Mouse (Mus musculus): Measurements from ENCODE around the gene Zdhhc14. TPM values are rescaled to one million over a fixed set of nuclear protein-coding genes. Genes with fewer than 3 reads are reported as not detected.

Gene Zdhhc14
- polyA plus RNA-seq, 1 experiment from 2014 or later: 2.2 TPM

GRCm38 (mm10) chr17:5569131-5570030, 77.0 kb downstream of the Zdhhc14 start:
- no peak for DNase-seq (ENCODE audit: low spot score)
- Histone ChIP-seq H3K27ac (no peak overlapping the region), H3K4me3 (no peak overlapping the region), H3K36me3 (no peaks in the 10 kb centered on the region), H3K4me1 (replicated peaks) (no peaks in the 10 kb centered on the region), H3K9me3 (no peaks in the 10 kb centered on the region), H3K27me3 (ENCODE audit: insufficient read depth, poor library complexity, severe bottlenecking) (no peaks in the 10 kb centered on the region)
- 81% methylated on average over 17 of the region's 17 CpGs for WGBS

- Histone ChIP-seq H3K27me3 (ENCODE audit: insufficient read depth, poor library complexity, severe bottlenecking) (no peaks in the 10 kb centered on the region), H3K9me3 (no peaks in the 10 kb centered on the region), H3K4me1 (replicated peaks) (0 out of 2 replicates have a peak, but pooled peaks cover 4% of the 10 kb centered on the region), H3K27ac (no peak overlapping the region), H3K36me3 (no peaks in the 10 kb centered on the region), H3K4me3 (no peak overlapping the region)
- WGBS: 98% methylated on average over 1 of the region's 1 CpGs
- DNase-seq (ENCODE audit: low spot score): no peak
These were observed 79.9 kb downstream of the Zdhhc14 start for GRCm38 (mm10) chr17:5572096-5572730.

- no peak overlapping the region for H3K27ac ChIP-seq
- no peaks in the 10 kb centered on the region for H3K36me3 ChIP-seq
- no peak overlapping the region for H3K4me3 ChIP-seq
- 0 out of 2 replicates have a peak, but pooled peaks cover 4% of the 10 kb centered on the region for H3K4me1 ChIP-seq (replicated peaks)
- H3K9me3 ChIP-seq: no peaks in the 10 kb centered on the region
- no peak for DNase-seq (ENCODE audit: low spot score)
- H3K27me3 ChIP-seq (ENCODE audit: insufficient read depth, poor library complexity, severe bottlenecking): no peaks in the 10 kb centered on the region
These were observed 80.5 kb downstream of the Zdhhc14 start for GRCm38 (mm10) chr17:5572745-5573420.

- no peaks in the 10 kb centered on the region for H3K36me3 ChIP-seq
- H3K4me3 ChIP-seq: no peak overlapping the region
- 82% methylated on average over 5 of the region's 5 CpGs for WGBS
- 0 out of 2 replicates have a peak, but pooled peaks cover 4% of the 10 kb centered on the region for H3K4me1 ChIP-seq (replicated peaks)
- DNase-seq (ENCODE audit: low spot score): no peak
- H3K9me3 ChIP-seq: no peaks in the 10 kb centered on the region
- no peak overlapping the region for H3K27ac ChIP-seq
- H3K27me3 ChIP-seq (ENCODE audit: insufficient read depth, poor library complexity, severe bottlenecking): no peaks in the 10 kb centered on the region
These were observed 82.3 kb downstream of the Zdhhc14 start for GRCm38 (mm10) chr17:5574672-5575071.

GRCm38 (mm10) chr17:5575518-5575917, 83.2 kb downstream of the Zdhhc14 start:
- Histone ChIP-seq H3K27me3 (ENCODE audit: insufficient read depth, poor library complexity, severe bottlenecking) (no peaks in the 10 kb centered on the region), H3K27ac (no peak overlapping the region), H3K9me3 (no peaks in the 10 kb centered on the region), H3K4me1 (replicated peaks) (0 out of 2 replicates have a peak, but pooled peaks cover 4% of the 10 kb centered on the region), H3K36me3 (no peaks in the 10 kb centered on the region), H3K4me3 (no peak overlapping the region)
- no peak for DNase-seq (ENCODE audit: low spot score)
- WGBS: 70% methylated on average over 4 of the region's 4 CpGs

- no peaks in the 10 kb centered on the region for H3K27me3 ChIP-seq (ENCODE audit: insufficient read depth, poor library complexity, severe bottlenecking)
- H3K36me3 ChIP-seq: no peaks in the 10 kb centered on the region
- no peak for DNase-seq (ENCODE audit: low spot score)
- H3K4me1 ChIP-seq (replicated peaks): peaks cover 14% of the 10 kb centered on the region
- no peaks in the 10 kb centered on the region for H3K9me3 ChIP-seq
- 90% methylated on average over 3 of the region's 3 CpGs for WGBS
- H3K4me3 ChIP-seq: no peak overlapping the region
- H3K27ac ChIP-seq: no peak overlapping the region
These were observed 89.9 kb downstream of the Zdhhc14 start for GRCm38 (mm10) chr17:5582232-5582631.

- Histone ChIP-seq H3K4me3 (no peak overlapping the region), H3K27me3 (ENCODE audit: insufficient read depth, poor library complexity, severe bottlenecking) (no peaks in the 10 kb centered on the region), H3K4me1 (replicated peaks) (peaks cover 14% of the 10 kb centered on the region), H3K27ac (no peak overlapping the region), H3K36me3 (no peaks in the 10 kb centered on the region), H3K9me3 (no peaks in the 10 kb centered on the region)
- WGBS: 92% methylated on average over 5 of the region's 5 CpGs
- DNase-seq (ENCODE audit: low spot score): no peak
These were observed 90.6 kb downstream of the Zdhhc14 start for GRCm38 (mm10) chr17:5582937-5583336.

GRCm38 (mm10) chr17:5583472-5584145, 91.3 kb downstream of the Zdhhc14 start:
- no peaks in the 10 kb centered on the region for H3K27me3 ChIP-seq (ENCODE audit: insufficient read depth, poor library complexity, severe bottlenecking)
- no peak for DNase-seq (ENCODE audit: low spot score)
- WGBS: 63% methylated on average over 12 of the region's 12 CpGs
- no peaks in the 10 kb centered on the region for H3K36me3 ChIP-seq
- no peak overlapping the region for H3K4me3 ChIP-seq
- H3K4me1 ChIP-seq (replicated peaks): peaks cover 14% of the 10 kb centered on the region
- H3K9me3 ChIP-seq: no peaks in the 10 kb centered on the region
- H3K27ac ChIP-seq: no peak overlapping the region

GRCm38 (mm10) chr17:5591604-5592209, 99.3 kb downstream of the Zdhhc14 start:
- DNase-seq (ENCODE audit: low spot score): no peak
- H3K4me1 ChIP-seq (replicated peaks): 0 out of 2 replicates have a peak, but pooled peaks cover 2% of the 10 kb centered on the region
- H3K9me3 ChIP-seq: no peaks in the 10 kb centered on the region
- no peaks in the 10 kb centered on the region for H3K27me3 ChIP-seq (ENCODE audit: insufficient read depth, poor library complexity, severe bottlenecking)
- no peaks in the 10 kb centered on the region for H3K36me3 ChIP-seq
- H3K27ac ChIP-seq: no peak overlapping the region
- no peak overlapping the region for H3K4me3 ChIP-seq
- WGBS: 72% methylated on average over 6 of the region's 6 CpGs

GRCm38 (mm10) chr17:5593071-5593470, 100.7 kb downstream of the Zdhhc14 start:
- Histone ChIP-seq H3K4me1 (replicated peaks) (0 out of 2 replicates have a peak, but pooled peaks cover 2% of the 10 kb centered on the region), H3K9me3 (no peaks in the 10 kb centered on the region), H3K27ac (no peak overlapping the region), H3K27me3 (ENCODE audit: insufficient read depth, poor library complexity, severe bottlenecking) (no peaks in the 10 kb centered on the region), H3K4me3 (no peak overlapping the region), H3K36me3 (no peaks in the 10 kb centered on the region)
- no peak for DNase-seq (ENCODE audit: low spot score)
- WGBS: 87% methylated on average over 2 of the region's 2 CpGs

- Histone ChIP-seq H3K27ac (no peak overlapping the region), H3K4me3 (no peak overlapping the region), H3K4me1 (replicated peaks) (0 out of 2 replicates have a peak, but pooled peaks cover 2% of the 10 kb centered on the region), H3K9me3 (no peaks in the 10 kb centered on the region), H3K27me3 (ENCODE audit: insufficient read depth, poor library complexity, severe bottlenecking) (no peaks in the 10 kb centered on the region), H3K36me3 (no peaks in the 10 kb centered on the region)
- 70% methylated on average over 5 of the region's 5 CpGs for WGBS
- DNase-seq (ENCODE audit: low spot score): no peak
These were observed 102.7 kb downstream of the Zdhhc14 start for GRCm38 (mm10) chr17:5595068-5595467.

GRCm38 (mm10) chr17:5596490-5596889, 104.1 kb downstream of the Zdhhc14 start:
- H3K27ac ChIP-seq: no peak overlapping the region
- no peak overlapping the region for H3K4me3 ChIP-seq
- 0 out of 2 replicates have a peak, but pooled peaks cover 2% of the 10 kb centered on the region for H3K4me1 ChIP-seq (replicated peaks)
- no peaks in the 10 kb centered on the region for H3K27me3 ChIP-seq (ENCODE audit: insufficient read depth, poor library complexity, severe bottlenecking)
- DNase-seq (ENCODE audit: low spot score): no peak
- H3K9me3 ChIP-seq: no peaks in the 10 kb centered on the region
- WGBS: 73% methylated on average over 3 of the region's 3 CpGs
- H3K36me3 ChIP-seq: no peaks in the 10 kb centered on the region

Data from hindbrain, embryonic 10.5 days (tissue).